In genomic region chr9:64624536-64624935, GRCm38 (mm10) we compare ENCODE assay signal across 8 mouse cellular contexts.
DNase-seq lines count a peak whose midpoint lies in the region; ATAC-seq lines count a peak whose summit lies in the region.

No protein-coding gene starts in this region.

- no peaks in the 10 kb centered on the region for H3K36me3 ChIP-seq in midbrain, embryonic 10.5 days
- no peaks in the 10 kb centered on the region for H3K36me3 ChIP-seq in midbrain, embryonic 16.5 days (ENCODE audit: control insufficient read depth, insufficient read depth, low read length)
- H3K36me3 ChIP-seq in neural tube, embryonic 11.5 days (ENCODE audit: control insufficient read depth, insufficient read depth, low read length) = no peaks in the 10 kb centered on the region
- no peaks in the 10 kb centered on the region for H3K36me3 ChIP-seq in forebrain, embryonic 13.5 days (ENCODE audit: poor library complexity, severe bottlenecking)

- H3K4me3 ChIP-seq in midbrain, embryonic 10.5 days = no peak overlapping the region
- H3K4me3 ChIP-seq in midbrain, embryonic 16.5 days (ENCODE audit: low read depth, low read length) = no peak overlapping the region
- no peak overlapping the region for H3K4me3 ChIP-seq in neural tube, embryonic 11.5 days (ENCODE audit: low read depth, low read length)
- no peak overlapping the region for H3K4me3 ChIP-seq in forebrain, embryonic 13.5 days

- no peak overlapping the region for H3K9ac ChIP-seq in midbrain, embryonic 16.5 days (ENCODE audit: low read depth, low read length)
- no peak overlapping the region for H3K9ac ChIP-seq in neural tube, embryonic 11.5 days (ENCODE audit: low read length)
- no peak overlapping the region for H3K9ac ChIP-seq in forebrain, embryonic 13.5 days

- 67% methylated on average over 8 of the region's 8 CpGs for WGBS in midbrain, embryonic 10.5 days
- WGBS in midbrain, embryonic 16.5 days = 69% methylated on average over 8 of the region's 8 CpGs
- 73% methylated on average over 8 of the region's 8 CpGs for WGBS in neural tube, embryonic 11.5 days
- WGBS in forebrain, embryonic 13.5 days = 65% methylated on average over 8 of the region's 8 CpGs

- peaks cover 45% of the 10 kb centered on the region for H3K4me1 ChIP-seq in midbrain, embryonic 10.5 days
- peaks cover 23% of the 10 kb centered on the region for H3K4me1 ChIP-seq in midbrain, embryonic 16.5 days (ENCODE audit: control insufficient read depth, insufficient read depth, low read length)
- no peaks in the 10 kb centered on the region; the same call in 1 of the 2 replicates for H3K4me1 ChIP-seq in neural tube, embryonic 11.5 days (ENCODE audit: control insufficient read depth, insufficient read depth, low read length)
- peaks cover 35% of the 10 kb centered on the region for H3K4me1 ChIP-seq in forebrain, embryonic 13.5 days

- no peak for ATAC-seq in CD4-positive, CD25-positive, alpha-beta regulatory T cell, adult 4 months
- ATAC-seq in midbrain, embryonic 16.5 days = no peak
- no peak for ATAC-seq in neural tube, embryonic 11.5 days (ENCODE audit: insufficient read depth, low FRiP score, low TSS enrichment)
- no peak for ATAC-seq in forebrain, embryonic 13.5 days

- H3K27ac ChIP-seq in midbrain, embryonic 10.5 days (replicated peaks) = no peak overlapping the region
- no peak overlapping the region for H3K27ac ChIP-seq in midbrain, embryonic 16.5 days (ENCODE audit: low read length)
- no peak overlapping the region for H3K27ac ChIP-seq in neural tube, embryonic 11.5 days (ENCODE audit: low read depth, low read length)
- no peak overlapping the region for H3K27ac ChIP-seq in forebrain, embryonic 13.5 days

- no peak overlapping the region for H3K4me2 ChIP-seq in midbrain, embryonic 16.5 days (ENCODE audit: low read length)
- H3K4me2 ChIP-seq in neural tube, embryonic 11.5 days (ENCODE audit: low read depth) = no peak overlapping the region
- H3K4me2 ChIP-seq in forebrain, embryonic 13.5 days = no peak overlapping the region

- H3K27me3 ChIP-seq in midbrain, embryonic 10.5 days (ENCODE audit: low read depth, poor library complexity, severe bottlenecking) = 0 out of 2 replicates have a peak, but pooled peaks cover 5% of the 10 kb centered on the region
- no peaks in the 10 kb centered on the region for H3K27me3 ChIP-seq in midbrain, embryonic 16.5 days (ENCODE audit: control insufficient read depth, insufficient read depth, low read depth, low read length)
- no peaks in the 10 kb centered on the region for H3K27me3 ChIP-seq in neural tube, embryonic 11.5 days (ENCODE audit: control insufficient read depth, insufficient read depth, low read length)
- H3K27me3 ChIP-seq in forebrain, embryonic 13.5 days = peaks cover 9% of the 10 kb centered on the region

- H3K9me3 ChIP-seq in midbrain, embryonic 10.5 days (replicated peaks) = no peaks in the 10 kb centered on the region
- no peaks in the 10 kb centered on the region for H3K9me3 ChIP-seq in midbrain, embryonic 16.5 days (replicated peaks; ENCODE audit: control insufficient read depth, low read length, poor library complexity, severe bottlenecking)
- H3K9me3 ChIP-seq in neural tube, embryonic 11.5 days (ENCODE audit: control insufficient read depth, low read length) = no peaks in the 10 kb centered on the region
- H3K9me3 ChIP-seq in forebrain, embryonic 13.5 days (replicated peaks) = no peaks in the 10 kb centered on the region

- DNase-seq in CD4-positive, CD25-positive, alpha-beta regulatory T cell, adult 2 months (ENCODE audit: low read depth, low spot score) = peak; percentile 28
- DNase-seq in midbrain, embryonic 10.5 days (ENCODE audit: low spot score) = peak; percentile 56
- DNase-seq in forelimb bud, embryonic 11.5 days (ENCODE audit: low read depth, low spot score) = peak; percentile 88
- peak; percentile 62 for DNase-seq in neural tube, embryonic 11.5 days (ENCODE audit: low spot score)
- DNase-seq in cerebellum, adult 11-12 months = no peak
